Mouse (Mus musculus): ENCODE measurements around the gene Slc2a8.

GRCm38 (mm10) chr2:32971235-32971634 lies 10.6 kb downstream of the Slc2a8 start:
- TF ChIP-seq USF1 (IDR thresholded peaks at IDR 0.05; ENCODE audit: low read depth) (no peak), POLR2A (IDR thresholded peaks at IDR 0.05; ENCODE audit: insufficient read length, low read depth) (no peak), CEBPB (IDR thresholded peaks at IDR 0.05; ENCODE audit: insufficient read depth, poor library complexity, severe bottlenecking) (no peak), POLR2AphosphoS2 (IDR thresholded peaks at IDR 0.05; ENCODE audit: insufficient read length, low read depth) (no peak), MYOG (IDR thresholded peaks at IDR 0.05; ENCODE audit: control insufficient read depth in 1 of 3, insufficient read depth in 1 of 3, insufficient read length in 2 of 3, low read depth in 2 of 3) (no peak)
